Mouse (Mus musculus): ENCODE measurements at regions not wholly inside any gene's neighbourhood (a gene's known extent, or its start where the extent isn't known, plus 50 kb on each side); places are given as distances from the start of the nearest gene placed in this dataset.

- no peak for DNase-seq (ENCODE audit: low read depth, low spot score)
Measured at GRCm38 (mm10) chr13:112170872-112171271, 117.4 kb upstream of the Ankrd55 start.

GRCm38 (mm10) chr13:112171940-112172715 lies 116.1 kb upstream of the Ankrd55 start:
- DNase-seq (ENCODE audit: low read depth, low spot score), result no peak

GRCm38 (mm10) chr13:112173973-112174372 lies 114.3 kb upstream of the Ankrd55 start:
- no peak for DNase-seq (ENCODE audit: low read depth, low spot score)

- DNase-seq (ENCODE audit: low read depth, low spot score), result no peak
Measured at GRCm38 (mm10) chr13:112178031-112178430, 110.2 kb upstream of the Ankrd55 start.

- no peak for DNase-seq (ENCODE audit: low read depth, low spot score)
Measured at GRCm38 (mm10) chr13:112183996-112184395, 104.3 kb upstream of the Ankrd55 start.

GRCm38 (mm10) chr13:112185116-112185515 lies 103.1 kb upstream of the Ankrd55 start:
- no peak for DNase-seq (ENCODE audit: low read depth, low spot score)

GRCm38 (mm10) chr13:112187226-112187625 lies 101.0 kb upstream of the Ankrd55 start:
- DNase-seq (ENCODE audit: low read depth, low spot score), result no peak

GRCm38 (mm10) chr13:112188313-112188712 lies 99.9 kb upstream of the Ankrd55 start:
- no peak for DNase-seq (ENCODE audit: low read depth, low spot score)

- DNase-seq (ENCODE audit: low read depth, low spot score), result no peak
Measured at GRCm38 (mm10) chr13:112188741-112189476, 99.3 kb upstream of the Ankrd55 start.

GRCm38 (mm10) chr13:112189605-112190004 lies 98.6 kb upstream of the Ankrd55 start:
- DNase-seq (ENCODE audit: low read depth, low spot score), result no peak

- no peak for DNase-seq (ENCODE audit: low read depth, low spot score)
Measured at GRCm38 (mm10) chr13:112192192-112192905, 95.9 kb upstream of the Ankrd55 start.

GRCm38 (mm10) chr13:112193676-112194075 lies 94.6 kb upstream of the Ankrd55 start:
- DNase-seq (ENCODE audit: low read depth, low spot score), result no peak

- no peak for DNase-seq (ENCODE audit: low read depth, low spot score)
Measured at GRCm38 (mm10) chr13:112194991-112195390, 93.3 kb upstream of the Ankrd55 start.

GRCm38 (mm10) chr13:112196789-112197188 lies 91.5 kb upstream of the Ankrd55 start:
- DNase-seq (ENCODE audit: low read depth, low spot score), result peak; percentile 25

GRCm38 (mm10) chr13:112203721-112204120 lies 84.5 kb upstream of the Ankrd55 start:
- DNase-seq (ENCODE audit: low read depth, low spot score), result no peak

GRCm38 (mm10) chr13:112204204-112204603 lies 84.0 kb upstream of the Ankrd55 start:
- no peak for DNase-seq (ENCODE audit: low read depth, low spot score)

GRCm38 (mm10) chr13:112204813-112205212 lies 83.4 kb upstream of the Ankrd55 start:
- no peak for DNase-seq (ENCODE audit: low read depth, low spot score)

- DNase-seq (ENCODE audit: low read depth, low spot score), result no peak
Measured at GRCm38 (mm10) chr13:112207617-112208235, 80.5 kb upstream of the Ankrd55 start.

GRCm38 (mm10) chr13:112211841-112212240 lies 76.4 kb upstream of the Ankrd55 start:
- no peak for DNase-seq (ENCODE audit: low read depth, low spot score)

GRCm38 (mm10) chr13:112212391-112212790 lies 75.9 kb upstream of the Ankrd55 start:
- peak; percentile 54 for DNase-seq (ENCODE audit: low read depth, low spot score)

- no peak for DNase-seq (ENCODE audit: low read depth, low spot score)
Measured at GRCm38 (mm10) chr13:112213652-112214081, 74.6 kb upstream of the Ankrd55 start.

- peak; percentile 75 for DNase-seq (ENCODE audit: low read depth, low spot score)
Measured at GRCm38 (mm10) chr13:112216084-112216483, 72.2 kb upstream of the Ankrd55 start.

All from R1 (cell line).